Mouse (Mus musculus) hindbrain, embryonic 11.5 days (tissue): ENCODE data around the gene Fbln2. TPM values are rescaled to one million over a fixed set of nuclear protein-coding genes. Genes with fewer than 3 reads are reported as not detected.

Source experiments
- ATAC-seq: fragments of 200-750 bp; cut with Nextera tagmentation; 2 replicates; pipeline ENCODE4 v1.8.0; 2017; ENCODE audit warnings: mild to moderate bottlenecking, moderate TSS enrichment, moderate library complexity; ENCODE audit not compliant: low FRiP score
- DNase-seq: peaks from one replicate; pipeline ENCODE4 v3.0.0-alpha.2; 2015; ENCODE audit warnings: low spot score
- H3K27ac ChIP-seq: fragments of 300-500 bp; sonication (generic); 2 replicates; pipeline ENCODE4 v1.5.1; 2014; ENCODE audit warnings: mild to moderate bottlenecking, low read depth, low read length
- H3K27me3 ChIP-seq: fragments of 300-500 bp; sonication (generic); 2 replicates; pipeline ENCODE4 v1.6.1; 2014; ENCODE audit warnings: mild to moderate bottlenecking, low read length, moderate library complexity, mixed read lengths; ENCODE audit not compliant: control insufficient read depth, insufficient read depth
- H3K36me3 ChIP-seq: fragments of 300-500 bp; sonication (generic); 2 replicates; pipeline ENCODE4 v1.6.1; 2014; ENCODE audit warnings: mild to moderate bottlenecking, low read length, moderate library complexity, mixed read lengths; ENCODE audit not compliant: control insufficient read depth, insufficient read depth
- H3K4me1 ChIP-seq: fragments of 300-500 bp; sonication (generic); replicated peaks from 2 replicates; pipeline ENCODE4 v1.6.1; 2014; ENCODE audit warnings: low read length, mixed read lengths; ENCODE audit not compliant: control insufficient read depth, insufficient read depth
- H3K4me2 ChIP-seq: fragments of 300-500 bp; sonication (generic); replicated peaks from 2 replicates; pipeline ENCODE4 v1.6.1; 2014; ENCODE audit warnings: mild to moderate bottlenecking, low read depth, low read length
- H3K4me3 ChIP-seq: fragments of 300-500 bp; sonication (generic); 2 replicates; pipeline ENCODE4 v1.5.1; 2014; ENCODE audit warnings: low read depth, low read length
- H3K9ac ChIP-seq: fragments of 300-500 bp; sonication (generic); 2 replicates; pipeline ENCODE4 v1.6.1; 2014; ENCODE audit warnings: low read depth, low read length
- H3K9me3 ChIP-seq: fragments of 300-500 bp; sonication (generic); 2 replicates; pipeline ENCODE4 v1.6.1; 2016; ENCODE audit warnings: low read length; ENCODE audit not compliant: control insufficient read depth
- WGBS: fragments of 180-500 bp; shearing (Covaris S2); extraction: QIAGEN DNeasy Blood & Tissue Kit; methylation state at CpG from one replicate; pipeline ENCODE4 v1.1.7; 2014; 5-methylcytosine and 5-hydroxymethylcytosine counted together
- polyA plus RNA-seq: library from polyadenylated mRNA; unstranded; fragments of >200 nt; fragmentation: Nextera tagmentation; extraction: Ambion mirVana; gene quantifications from 2 replicates; pipeline ENCODE4 v1.2.1, GENCODE M21; 2014

The Fbln2 gene
- polyA plus RNA-seq, 1 experiment from 2014 or later, result 36.5 TPM

DNA sequence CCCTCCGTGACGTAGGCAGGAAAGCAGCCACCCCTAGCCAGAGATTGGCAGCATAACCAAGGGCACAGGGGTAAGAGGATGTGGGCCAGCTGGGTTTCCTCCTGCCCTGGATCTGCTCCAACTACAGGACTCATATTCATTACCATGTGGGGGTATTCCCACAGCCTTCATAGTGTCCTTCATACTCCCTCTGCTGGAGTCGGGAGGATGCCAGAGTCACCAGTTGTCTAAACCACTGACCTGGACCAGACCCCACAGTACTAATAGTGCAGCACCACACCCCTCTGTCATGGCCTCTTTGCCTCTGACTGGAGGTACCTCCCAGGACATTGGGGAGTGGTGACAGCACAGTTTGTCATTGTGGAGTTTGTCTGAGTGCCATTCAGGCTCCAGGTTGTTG, 38.0 kb upstream of the Fbln2 start:
- Histone ChIP-seq H3K9ac (no peak overlapping the region), H3K4me2 (no peak overlapping the region), H3K4me1 (no peaks in the 10 kb centered on the region), H3K36me3 (no peaks in the 10 kb centered on the region), H3K4me3 (no peak overlapping the region), H3K27ac (no peak overlapping the region), H3K9me3 (no peaks in the 10 kb centered on the region), H3K27me3 (no peaks in the 10 kb centered on the region)
- DNase-seq (no peak), ATAC-seq (no peak)
- 82% methylated on average over 3 of the region's 3 CpGs for WGBS

DNA sequence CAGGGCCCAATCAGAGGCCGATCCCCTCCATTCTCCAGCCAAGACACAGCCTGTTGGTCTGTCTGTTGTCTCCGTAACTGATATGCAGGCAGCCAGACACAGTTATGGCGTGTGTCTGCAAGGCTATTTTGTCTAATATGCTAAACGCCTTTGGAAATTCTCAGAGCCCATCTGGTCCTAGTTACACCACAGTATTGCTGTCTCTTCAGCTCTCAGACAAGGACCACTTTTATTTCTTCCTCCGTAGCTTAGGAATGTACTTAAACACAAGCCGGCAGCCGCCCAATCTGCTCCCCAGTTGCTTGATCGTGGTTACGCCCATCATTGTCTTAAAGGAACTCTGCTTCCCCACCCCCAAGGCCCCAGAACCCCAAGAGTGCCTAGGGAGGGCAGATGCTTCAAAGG, 31.5 kb upstream of the Fbln2 start:
- 52% methylated on average over 9 of the region's 9 CpGs for WGBS
- Histone ChIP-seq H3K27ac (no peak overlapping the region), H3K4me3 (no peak overlapping the region), H3K4me2 (no peak overlapping the region), H3K27me3 (no peaks in the 10 kb centered on the region), H3K9me3 (no peaks in the 10 kb centered on the region), H3K36me3 (no peaks in the 10 kb centered on the region), H3K9ac (no peak overlapping the region), H3K4me1 (no peaks in the 10 kb centered on the region)
- peak; percentile 35; the same call in 1 of the 2 replicates for ATAC-seq
- peak; percentile 27 for DNase-seq

DNA sequence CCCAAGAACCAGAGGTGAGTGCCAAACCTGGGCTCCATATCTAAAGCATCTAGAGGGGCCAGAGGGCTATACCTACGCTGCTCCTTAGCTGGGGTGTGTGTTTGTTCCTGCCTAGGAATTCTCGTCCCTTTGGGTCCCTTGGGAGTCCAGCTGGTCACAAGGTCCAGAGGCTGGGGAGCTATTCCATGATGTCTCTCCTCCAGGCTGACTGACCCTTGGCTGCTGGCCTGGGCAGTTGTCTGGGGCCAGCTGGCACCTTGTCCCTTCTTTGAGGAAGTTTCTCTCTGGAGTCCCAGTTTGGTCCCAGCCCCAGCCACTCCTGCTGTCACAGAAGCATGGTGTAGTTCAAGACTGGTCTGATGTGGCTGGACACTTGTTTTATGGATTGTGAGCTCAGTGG, 30.9 kb upstream of the Fbln2 start:
- no peak overlapping the region for H3K4me3 ChIP-seq
- no peak overlapping the region for H3K9ac ChIP-seq
- H3K36me3 ChIP-seq, result no peaks in the 10 kb centered on the region
- no peak overlapping the region for H3K4me2 ChIP-seq
- no peaks in the 10 kb centered on the region for H3K27me3 ChIP-seq
- H3K9me3 ChIP-seq, result no peaks in the 10 kb centered on the region
- ATAC-seq (no peak), DNase-seq (no peak)
- WGBS, result 66% methylated on average over 2 of the region's 2 CpGs
- no peak overlapping the region for H3K27ac ChIP-seq
- no peaks in the 10 kb centered on the region for H3K4me1 ChIP-seq

DNA sequence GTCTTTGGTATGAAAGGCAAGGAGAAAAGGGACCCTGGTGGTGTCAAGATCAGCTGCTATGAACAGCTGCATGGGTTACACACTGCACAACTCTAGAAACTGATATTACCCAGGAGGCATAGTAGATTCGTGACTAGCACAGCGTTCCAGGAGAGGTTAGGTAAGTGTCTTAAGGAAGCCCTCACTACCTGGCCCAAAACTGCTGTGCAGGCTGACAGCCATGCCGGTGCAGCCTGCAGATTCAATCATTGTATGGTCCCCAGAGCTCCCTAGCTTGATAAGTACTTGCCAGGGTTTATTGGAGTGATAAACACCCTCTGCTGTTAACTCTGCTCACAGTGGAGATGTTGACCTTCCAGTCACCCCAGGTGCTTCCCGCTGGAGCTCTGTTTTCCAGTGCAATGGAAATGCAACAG, 30.2 kb upstream of the Fbln2 start:
- no peak for DNase-seq
- Histone ChIP-seq H3K4me1 (no peaks in the 10 kb centered on the region), H3K27ac (no peak overlapping the region), H3K36me3 (no peaks in the 10 kb centered on the region), H3K27me3 (no peaks in the 10 kb centered on the region), H3K9ac (no peak overlapping the region), H3K4me3 (no peak overlapping the region), H3K4me2 (no peak overlapping the region), H3K9me3 (no peaks in the 10 kb centered on the region)
- ATAC-seq, result no peak
- WGBS, result 90% methylated on average over 4 of the region's 4 CpGs

DNA sequence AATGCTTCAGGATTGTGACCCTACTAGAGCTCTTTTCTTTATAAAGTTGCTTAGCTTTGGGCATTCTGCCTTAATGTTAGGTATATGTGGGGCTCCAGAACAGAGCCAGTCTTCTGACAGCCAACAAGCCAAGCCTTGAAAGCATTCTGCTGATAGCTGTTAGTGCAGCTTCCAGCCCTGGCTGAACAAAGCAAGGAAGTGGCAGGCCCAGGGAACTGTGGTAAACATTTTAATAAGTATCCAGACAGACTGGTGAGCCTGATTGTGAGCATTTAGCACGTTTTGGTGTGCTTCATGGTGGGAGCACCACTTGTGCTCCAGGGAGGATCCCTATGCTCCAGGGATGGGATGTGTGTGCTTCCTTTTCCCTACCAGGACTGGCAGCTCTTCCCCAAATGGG, 29.2 kb upstream of the Fbln2 start:
- H3K36me3 ChIP-seq, result no peaks in the 10 kb centered on the region
- no peaks in the 10 kb centered on the region for H3K27me3 ChIP-seq
- 36% methylated on average over 1 of the region's 1 CpGs for WGBS
- no peak overlapping the region for H3K9ac ChIP-seq
- DNase-seq (no peak), ATAC-seq (no peak)
- no peaks in the 10 kb centered on the region for H3K4me1 ChIP-seq
- H3K4me2 ChIP-seq, result no peak overlapping the region
- H3K9me3 ChIP-seq, result no peaks in the 10 kb centered on the region
- H3K4me3 ChIP-seq, result no peak overlapping the region
- H3K27ac ChIP-seq, result no peak overlapping the region

DNA sequence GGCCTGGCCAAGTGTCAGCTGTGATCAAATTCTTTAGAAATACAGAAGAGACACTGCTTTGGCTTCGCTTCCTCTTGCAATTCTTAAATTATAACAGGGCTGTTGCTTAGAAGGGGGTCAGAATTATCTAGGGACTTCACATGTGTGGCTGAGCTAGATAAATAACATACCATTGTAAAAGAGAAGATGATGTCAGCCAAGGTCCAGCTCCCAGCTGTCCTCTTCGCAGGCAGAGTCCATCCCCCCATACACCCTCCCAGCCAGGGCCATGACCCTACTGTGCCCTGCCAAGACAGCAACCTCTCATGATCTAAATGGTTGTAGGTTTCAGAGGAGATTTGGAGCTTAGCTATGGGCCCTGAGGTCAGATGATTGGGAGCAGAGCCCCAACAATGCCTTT, 28.3 kb upstream of the Fbln2 start:
- no peak overlapping the region for H3K9ac ChIP-seq
- DNase-seq (no peak), ATAC-seq (no peak)
- H3K4me2 ChIP-seq, result no peak overlapping the region
- WGBS, result 67% methylated on average over 2 of the region's 2 CpGs
- H3K27ac ChIP-seq, result no peak overlapping the region
- no peaks in the 10 kb centered on the region for H3K27me3 ChIP-seq
- H3K4me3 ChIP-seq, result no peak overlapping the region
- H3K4me1 ChIP-seq, result no peaks in the 10 kb centered on the region
- no peaks in the 10 kb centered on the region for H3K36me3 ChIP-seq
- H3K9me3 ChIP-seq, result no peaks in the 10 kb centered on the region

DNA sequence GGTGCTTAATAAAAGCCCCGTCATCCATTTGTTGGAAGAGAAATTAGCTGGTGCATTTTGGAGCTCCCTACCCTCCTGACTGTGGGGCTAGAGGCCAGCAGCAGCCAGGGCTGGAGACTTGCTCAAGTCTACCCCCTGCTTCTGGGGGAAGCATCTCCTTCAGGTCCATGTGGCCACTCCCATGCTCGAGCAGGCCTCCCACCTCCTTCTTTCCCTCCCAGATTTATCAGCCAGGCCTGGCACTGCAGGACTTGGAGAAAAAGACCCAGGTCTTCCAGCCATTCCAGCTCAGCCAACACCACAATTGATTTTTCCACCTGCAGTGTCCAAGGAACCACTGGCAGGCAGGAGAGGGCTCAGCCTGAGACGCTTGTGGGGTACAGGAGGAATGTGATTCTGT, 27.5 kb upstream of the Fbln2 start:
- 80% methylated on average over 3 of the region's 3 CpGs for WGBS
- Histone ChIP-seq H3K36me3 (no peaks in the 10 kb centered on the region), H3K4me2 (no peak overlapping the region), H3K4me1 (no peaks in the 10 kb centered on the region), H3K27me3 (no peaks in the 10 kb centered on the region), H3K27ac (no peak overlapping the region), H3K9me3 (no peaks in the 10 kb centered on the region), H3K9ac (no peak overlapping the region), H3K4me3 (no peak overlapping the region)
- DNase-seq (no peak), ATAC-seq (no peak)

DNA sequence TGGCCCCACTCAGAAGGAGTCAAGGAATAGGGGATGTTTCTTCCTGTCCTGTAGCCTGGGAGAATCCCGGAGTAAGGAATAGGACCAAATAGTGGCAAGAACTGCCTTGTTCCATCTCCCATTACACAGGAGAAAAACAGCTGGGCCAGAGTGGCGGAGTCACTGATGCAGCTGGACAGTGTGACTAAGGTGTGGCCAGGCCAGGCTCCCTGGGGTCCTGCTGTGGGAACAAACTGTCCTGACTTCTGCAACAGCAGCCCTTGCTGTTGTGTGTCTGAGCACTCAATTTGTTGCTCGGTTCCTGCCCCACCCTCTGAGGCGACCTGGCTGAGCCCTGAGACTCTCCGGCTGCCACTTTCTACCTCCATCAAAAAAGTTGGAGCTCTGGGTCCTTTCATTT, 26.8 kb upstream of the Fbln2 start:
- H3K9me3 ChIP-seq, result no peaks in the 10 kb centered on the region
- no peak for DNase-seq
- no peak overlapping the region for H3K4me2 ChIP-seq
- no peak for ATAC-seq
- H3K36me3 ChIP-seq, result no peaks in the 10 kb centered on the region
- no peaks in the 10 kb centered on the region for H3K4me1 ChIP-seq
- no peak overlapping the region for H3K4me3 ChIP-seq
- 96% methylated on average over 5 of the region's 5 CpGs for WGBS
- no peak overlapping the region for H3K27ac ChIP-seq
- H3K27me3 ChIP-seq, result no peaks in the 10 kb centered on the region
- H3K9ac ChIP-seq, result no peak overlapping the region

DNA sequence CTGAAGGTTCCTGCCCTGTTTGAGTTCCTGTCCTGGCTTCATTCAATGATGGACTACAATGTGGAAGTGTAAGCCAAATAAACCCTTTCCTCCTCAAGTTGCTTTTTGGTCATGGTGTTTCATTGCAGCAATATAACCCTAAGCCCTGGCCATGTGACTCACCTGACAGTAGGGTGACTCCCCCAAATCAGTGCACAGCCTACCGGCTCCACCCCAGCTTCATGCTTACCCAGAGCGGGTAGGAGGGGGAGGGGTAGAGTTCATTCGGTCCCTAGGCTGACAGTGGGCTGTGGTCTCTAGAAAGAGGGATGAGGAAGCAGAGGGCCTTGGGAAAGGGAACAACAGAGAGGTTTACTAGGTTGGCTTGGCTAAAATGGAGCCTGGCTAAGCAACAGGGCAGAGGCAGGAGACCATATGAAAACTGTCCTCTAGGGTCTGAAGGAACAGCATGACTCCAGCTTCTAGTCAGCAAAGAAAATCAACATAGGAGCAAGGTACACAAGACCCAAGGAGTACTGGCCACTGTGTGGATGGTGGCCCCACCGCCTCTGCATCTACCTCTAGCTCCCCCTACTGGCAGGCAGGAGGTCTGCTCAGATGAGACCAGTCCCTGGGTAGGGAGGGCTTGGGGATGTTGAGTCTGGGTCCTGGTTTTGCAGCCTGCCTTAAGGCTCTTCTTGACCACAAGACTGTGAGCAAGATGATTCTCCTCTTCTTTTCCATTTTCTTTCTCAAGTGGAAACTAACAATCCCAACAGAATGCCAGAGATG, 25.9 kb upstream of the Fbln2 start:
- H3K4me1 ChIP-seq, result no peaks in the 10 kb centered on the region
- no peaks in the 10 kb centered on the region for H3K9me3 ChIP-seq
- no peaks in the 10 kb centered on the region for H3K27me3 ChIP-seq
- ATAC-seq, result no peak
- no peak overlapping the region for H3K27ac ChIP-seq
- no peak overlapping the region for H3K4me3 ChIP-seq
- 55% methylated on average over 4 of the region's 4 CpGs for WGBS
- H3K9ac ChIP-seq, result no peak overlapping the region
- H3K4me2 ChIP-seq, result no peak overlapping the region
- H3K36me3 ChIP-seq, result no peaks in the 10 kb centered on the region
- no peak for DNase-seq
